Comparison of ENCODE assay signal across 24 mouse cellular contexts in the genomic region with DNA sequence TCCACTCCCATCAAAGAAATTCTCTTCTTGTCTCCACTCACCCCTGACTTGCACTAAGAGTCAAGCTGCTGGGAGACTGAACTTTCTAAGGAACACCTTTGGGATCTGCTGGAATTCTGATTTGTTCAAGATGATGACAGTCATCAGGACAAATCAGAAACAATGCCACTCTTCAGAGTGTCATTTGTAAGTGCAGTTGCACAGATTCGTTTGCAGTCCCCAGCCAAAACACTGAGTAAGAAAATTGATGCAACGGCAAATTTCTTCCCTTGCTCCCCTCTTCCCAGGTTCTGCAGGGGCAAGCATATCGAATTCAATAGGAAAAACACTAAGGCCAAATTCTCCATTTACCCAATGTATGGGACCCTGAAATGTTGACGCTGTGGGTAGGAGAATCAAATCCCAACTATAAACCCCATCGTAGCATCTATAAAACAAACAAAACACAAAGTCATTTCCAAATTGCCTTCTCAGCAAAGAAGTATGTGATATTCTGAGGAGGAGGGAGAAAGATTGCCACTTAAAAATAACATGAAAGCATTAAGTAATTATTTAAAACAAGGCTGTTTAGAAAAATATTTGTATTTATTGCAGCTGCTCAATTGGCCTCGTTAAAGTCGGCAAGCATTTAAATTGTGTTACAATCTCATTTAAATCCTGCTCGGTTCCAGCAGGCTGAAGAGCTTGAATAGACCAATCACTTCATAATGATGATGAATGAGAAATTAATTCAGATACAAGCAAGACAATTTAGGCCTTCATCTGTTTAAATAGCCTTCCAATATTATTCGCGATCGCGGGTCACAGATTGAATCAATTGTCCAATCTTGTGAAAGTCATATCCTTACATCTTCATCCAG. TPM values are rescaled to one million over a fixed set of nuclear protein-coding genes. Genes with fewer than 3 reads are reported as not detected.
DNase-seq lines count a peak whose midpoint lies in the region; ATAC-seq lines count a peak whose summit lies in the region.
"Had no signal": no experiment of that assay in that cellular context is flagged by ENCODE, and none has a peak within 500 bp of the region (broad histone marks: within the 10 kb centered on the region; RNA-seq: fewer than 3 reads in every experiment).

No protein-coding gene starts in this region.

- H3K9me3 ChIP-seq in intestine, embryonic 14.5 days (ENCODE audit: control insufficient read depth, low read length): no peaks in the 10 kb centered on the region
- H3K9me3 ChIP-seq in intestine, embryonic 15.5 days: no peaks in the 10 kb centered on the region
- no peaks in the 10 kb centered on the region for H3K9me3 ChIP-seq in limb, embryonic 11.5 days (ENCODE audit: control insufficient read depth, low read length)
- H3K9me3 ChIP-seq: embryonic facial prominence, embryonic 12.5 days; liver, embryonic 12.5 days; stomach, embryonic 15.5 days had no signal

- no peak overlapping the region for H3K4me3 ChIP-seq in intestine, embryonic 14.5 days (ENCODE audit: low read depth, low read length)
- no peak overlapping the region for H3K4me3 ChIP-seq in intestine, embryonic 15.5 days (replicated peaks)
- no peak overlapping the region for H3K4me3 ChIP-seq in limb, embryonic 11.5 days (ENCODE audit: low read depth, low read length)
- H3K4me3 ChIP-seq: embryonic facial prominence, embryonic 12.5 days; liver, embryonic 12.5 days; stomach, embryonic 15.5 days had no signal

- DNase-seq in cerebellum, postnatal 14 days: peak; percentile 26 to 57
- no peak for DNase-seq in cerebellum, adult 11 months
- DNase-seq in intestine, embryonic 14.5 days (ENCODE audit: low spot score): peak; percentile 70
- DNase-seq in embryo, embryonic 10 days (ENCODE audit: low spot score): peak; percentile 24
- DNase-seq in limb, embryonic 11.5 days (ENCODE audit: low spot score): peak; percentile 59
- no peak for DNase-seq in adrenal gland, postnatal 4 days (ENCODE audit: low spot score in 2 of 2)
- no peak for DNase-seq in heart, postnatal 25 days (ENCODE audit: low spot score)
- DNase-seq: adrenal gland, adult 2 months; cerebellum, adult 8-10 months; gastrocnemius, postnatal 25 days had no signal

- H3K27ac ChIP-seq in intestine, embryonic 14.5 days (ENCODE audit: low read depth): no peak overlapping the region
- no peak overlapping the region for H3K27ac ChIP-seq in intestine, embryonic 15.5 days
- H3K27ac ChIP-seq in limb, embryonic 11.5 days (replicated peaks; ENCODE audit: low read depth, low read length): no peak overlapping the region
- H3K27ac ChIP-seq: embryonic facial prominence, embryonic 12.5 days; liver, embryonic 12.5 days; stomach, embryonic 15.5 days had no signal

- H3K27me3 ChIP-seq in intestine, embryonic 14.5 days (replicated peaks; ENCODE audit: control insufficient read depth, insufficient read depth, low read length): peaks cover 92% of the 10 kb centered on the region
- H3K27me3 ChIP-seq in intestine, embryonic 15.5 days (replicated peaks): peaks cover 84% of the 10 kb centered on the region
- H3K27me3 ChIP-seq in limb, embryonic 11.5 days (ENCODE audit: control insufficient read depth, insufficient read depth, low read length): peaks cover 74% of the 10 kb centered on the region
- H3K27me3 ChIP-seq: CH12.LX had no signal

- intact Hi-C loops in heart, postnatal 25 days (cut with DNase I): no loop called here

- WGBS in intestine, embryonic 14.5 days: 8% methylated on average over 12 of the region's 12 CpGs
- 11% methylated on average over 12 of the region's 12 CpGs for WGBS in intestine, embryonic 15.5 days
- 4% methylated on average over 12 of the region's 12 CpGs for WGBS in limb, embryonic 11.5 days

- no peak overlapping the region for H3K4me2 ChIP-seq in intestine, embryonic 14.5 days (ENCODE audit: low read length)
- H3K4me2 ChIP-seq in intestine, embryonic 15.5 days (replicated peaks): no peak overlapping the region
- H3K4me2 ChIP-seq in limb, embryonic 11.5 days (ENCODE audit: low read depth, severe bottlenecking): no peak overlapping the region
- H3K4me2 ChIP-seq: embryonic facial prominence, embryonic 12.5 days; liver, embryonic 12.5 days; stomach, embryonic 15.5 days had no signal

- H3K36me3 ChIP-seq in intestine, embryonic 14.5 days (ENCODE audit: control insufficient read depth, insufficient read depth, low read length): no peaks in the 10 kb centered on the region
- H3K36me3 ChIP-seq in intestine, embryonic 15.5 days: no peaks in the 10 kb centered on the region
- no peaks in the 10 kb centered on the region for H3K36me3 ChIP-seq in limb, embryonic 11.5 days (ENCODE audit: control insufficient read depth, insufficient read depth, low read length)
- H3K36me3 ChIP-seq: embryonic facial prominence, embryonic 12.5 days; liver, embryonic 12.5 days; stomach, embryonic 15.5 days had no signal

- ATAC-seq in intestine, embryonic 14.5 days (replicated peaks; ENCODE audit: low FRiP score, low TSS enrichment, low read depth): no peak
- no peak for ATAC-seq in intestine, embryonic 15.5 days
- ATAC-seq in limb, embryonic 11.5 days (ENCODE audit: insufficient number of reproducible peaks, low FRiP score, low TSS enrichment, low read depth): no peak
- ATAC-seq: liver, embryonic 12.5 days had no signal

- H3K9ac ChIP-seq in intestine, embryonic 14.5 days (ENCODE audit: low read length): no peak overlapping the region
- no peak overlapping the region for H3K9ac ChIP-seq in intestine, embryonic 15.5 days
- H3K9ac ChIP-seq in limb, embryonic 11.5 days (ENCODE audit: low read length): no peak overlapping the region
- H3K9ac ChIP-seq: embryonic facial prominence, embryonic 12.5 days; liver, embryonic 12.5 days; stomach, embryonic 15.5 days had no signal

- H3K4me1 ChIP-seq in intestine, embryonic 14.5 days (replicated peaks; ENCODE audit: control insufficient read depth, insufficient read depth, low read length): peaks cover 4% of the 10 kb centered on the region; the same call in 1 of the 2 replicates
- H3K4me1 ChIP-seq in intestine, embryonic 15.5 days (replicated peaks): peaks cover 7% of the 10 kb centered on the region
- peaks cover 22% of the 10 kb centered on the region for H3K4me1 ChIP-seq in limb, embryonic 11.5 days (ENCODE audit: control insufficient read depth, insufficient read depth, low read length)

RNA-seq across cellular contexts. Expression of gene Evx1, which starts 7.9 kb away (rescaled TPM):
- polyA plus RNA-seq in intestine, embryonic 14.5 days (2014; fragmentation: Nextera tagmentation; extraction: Ambion mirVana): not detected in 2 replicates
- 0.05 and 0.20 TPM in 2 replicates for polyA plus RNA-seq in intestine, embryonic 15.5 days (2015; fragmentation: Nextera tagmentation; extraction: Ambion mirVana)
- polyA plus RNA-seq in limb, embryonic 11.5 days (2014; fragmentation: Nextera tagmentation; extraction: Ambion mirVana): 3.8 and 5.1 TPM in 2 replicates
- total RNA-seq in adrenal gland, postnatal 4 days (2021): not detected
- not detected for total RNA-seq in heart, postnatal 25 days (2021)
- total RNA-seq: CH12.LX; gastrocnemius, postnatal 25 days; heart, adult 8-10 months; layer of hippocampus, postnatal 25 days; left cerebral cortex, postnatal 14 days; monocyte, adult 5-6 weeks had no signal
- polyA plus RNA-seq: adrenal gland, adult 2 months; heart, postnatal 0 days; kidney, embryonic 14.5 days; large intestine, adult 2 months; lung, embryonic 16.5 days; small intestine, adult 2 months; stomach, embryonic 15.5 days had no signal

Comparison
In these comparisons a context has a peak if more than half of its experiments do, and no peak if none do; other contexts are left out.
1. DNase-seq: peak in cerebellum, postnatal 14 days (2 of 2), intestine, embryonic 14.5 days (single experiment), embryo, embryonic 10 days (single experiment) and limb, embryonic 11.5 days (single experiment); none in cerebellum, adult 11 months (single experiment), adrenal gland, postnatal 4 days (0 of 2) and heart, postnatal 25 days (single experiment).